Mouse (Mus musculus) erythroblast, adult 5-6 weeks (primary cell): Measurements from ENCODE around the gene Gm9732. TPM values are rescaled to one million over a fixed set of nuclear protein-coding genes. Genes with fewer than 3 reads are reported as not detected.
"Not testable (repeated sequence)": the region's sequence is repeated elsewhere in the genome, so short reads cannot be mapped to it uniquely, and the experiment has no call there.

ENCODE experiments used
- ATAC-seq: replicated peaks from 2 replicates; pipeline ENCODE4 v1.8.0; 2016; ENCODE audit warnings: moderate number of reproducible peaks, mild to moderate bottlenecking, moderate TSS enrichment, inconsistent platforms; ENCODE audit not compliant: poor library complexity, low FRiP score, severe bottlenecking
- total RNA-seq, 2 experiments: library from RNA; stranded (forward) in 1 of 2; stranded (reverse) in 1 of 2; fragments of 150-400 nt in 1 of 2; fragments of 200-764, 138-1000 nt in 1 of 2; gene quantifications; 2 replicates each; pipeline versions ENCODE4 v1.2.3 to v1.2.4; 2015 to 2017; ENCODE audit warnings: low replicate concordance in 2 of 2

Gm9732 gene
- total RNA-seq, 2 experiments from 2014 or later, result not detected

DNA sequence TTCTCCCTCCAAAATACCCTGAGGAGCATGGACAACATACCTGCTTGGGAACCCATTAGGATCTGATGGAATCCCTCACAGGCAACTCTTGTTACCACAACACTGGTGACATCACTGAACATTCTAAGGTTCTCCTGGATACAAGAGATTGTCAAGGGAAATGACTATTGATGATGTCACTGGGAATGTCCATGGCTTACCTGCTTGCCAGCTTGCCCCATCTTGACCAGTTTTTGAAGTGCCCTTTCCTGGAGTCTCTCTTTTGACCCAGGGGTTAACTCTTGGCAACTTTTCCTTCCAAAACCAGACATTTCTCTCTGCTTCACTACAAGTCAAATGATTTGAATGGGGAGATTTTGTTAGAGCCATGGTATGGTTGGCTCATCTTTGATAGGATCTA, 72.9 kb downstream of the Gm9732 start, which contains the start of gene 1700001F09Rik:
TSS of gene 1700001F09Rik (minus strand) at position 101 of the 400 bp plus-strand sequence.
- not testable (repeated sequence) for ATAC-seq

DNA sequence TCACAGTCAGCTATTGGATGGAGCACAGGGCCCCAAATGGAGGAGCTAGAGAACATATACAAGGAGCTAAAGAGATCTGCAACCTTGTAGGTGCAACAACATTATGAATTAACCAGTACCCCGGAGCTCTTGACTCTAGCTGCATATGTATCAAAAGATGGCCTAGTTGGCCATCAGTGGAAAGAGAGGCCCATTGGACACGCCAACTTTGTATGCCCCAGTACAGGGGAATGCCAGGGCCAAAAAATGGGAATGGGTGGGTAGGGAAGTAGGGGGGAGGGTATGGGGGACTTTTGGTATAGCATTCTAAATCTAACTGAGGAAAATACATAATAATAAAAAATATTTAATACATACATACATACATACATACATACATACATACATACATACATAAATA, 78.1 kb downstream of the Gm9732 start:
- ATAC-seq, result not testable (repeated sequence)

Other genes with a start within 250 kb of the Gm9732 start
- gene Gm8094, start 198.4 kb upstream of the Gm9732 start, total RNA-seq (2015; ENCODE audit: low replicate concordance), result not detected in 2 replicates
- gene Gm8094, start 198.4 kb upstream of the Gm9732 start, total RNA-seq (2017; ENCODE audit: low replicate concordance), result not detected in 2 replicates
- not detected in 2 replicates for gene Gm8104, start 174.4 kb upstream of the Gm9732 start, total RNA-seq (2015; ENCODE audit: low replicate concordance)
- gene Gm8104, start 174.4 kb upstream of the Gm9732 start, total RNA-seq (2017; ENCODE audit: low replicate concordance), result not detected in 2 replicates
- gene Gm7233, start 95.2 kb upstream of the Gm9732 start, total RNA-seq (2015; ENCODE audit: low replicate concordance), result not detected in 2 replicates
- gene Gm7233, start 95.2 kb upstream of the Gm9732 start, total RNA-seq (2017; ENCODE audit: low replicate concordance), result not detected in 2 replicates
- gene Gm8122, start 39.7 kb upstream of the Gm9732 start, total RNA-seq (2015; ENCODE audit: low replicate concordance), result not detected in 2 replicates
- not detected in 2 replicates for gene Gm8122, start 39.7 kb upstream of the Gm9732 start, total RNA-seq (2017; ENCODE audit: low replicate concordance)
- gene Gm8126, start 16.4 kb upstream of the Gm9732 start, total RNA-seq (2015; ENCODE audit: low replicate concordance), result not detected in 2 replicates
- not detected in 2 replicates for gene Gm8126, start 16.4 kb upstream of the Gm9732 start, total RNA-seq (2017; ENCODE audit: low replicate concordance)
- not detected in 2 replicates for gene Gm8127, start 18.8 kb downstream of the Gm9732 start, total RNA-seq (2015; ENCODE audit: low replicate concordance)
- gene Gm8127, start 18.8 kb downstream of the Gm9732 start, total RNA-seq (2017; ENCODE audit: low replicate concordance), result not detected in 2 replicates
- not detected in 2 replicates for gene 1700001F09Rik, start 72.8 kb downstream of the Gm9732 start, total RNA-seq (2015; ENCODE audit: low replicate concordance)
- not detected in 2 replicates for gene 1700001F09Rik, start 72.8 kb downstream of the Gm9732 start, total RNA-seq (2017; ENCODE audit: low replicate concordance)
- not detected in 2 replicates for gene Gm8138, start 141.3 kb downstream of the Gm9732 start, total RNA-seq (2015; ENCODE audit: low replicate concordance)
- gene Gm8138, start 141.3 kb downstream of the Gm9732 start, total RNA-seq (2017; ENCODE audit: low replicate concordance), result not detected in 2 replicates